Mouse (Mus musculus): Measurements from ENCODE around the gene Eipr1. TPM values are rescaled to one million over a fixed set of nuclear protein-coding genes. Genes with fewer than 3 reads are reported as not detected.

Gene Eipr1
- polyA plus RNA-seq, 1 experiment from 2014 or later = 29.0 TPM

DNA sequence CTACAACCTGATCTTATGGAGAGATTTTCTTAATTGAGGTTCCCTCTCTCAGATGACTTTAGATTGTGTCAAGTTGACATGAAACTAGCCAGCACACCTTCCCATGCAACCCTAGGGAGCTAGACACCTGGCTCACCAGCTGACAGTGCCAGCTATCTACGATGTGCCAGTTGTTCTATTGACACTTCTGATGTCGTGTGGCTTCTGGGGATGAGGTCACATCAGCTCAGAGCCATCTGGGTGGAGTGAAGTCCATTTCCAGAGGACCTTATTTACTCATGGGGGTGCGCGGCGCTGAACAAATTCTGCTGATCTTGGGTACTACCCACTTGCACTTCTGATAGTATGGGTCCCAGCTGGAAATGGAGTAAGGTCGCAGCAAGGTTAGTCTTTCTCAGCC, 146.7 kb downstream of the Eipr1 start:
- Histone ChIP-seq H3K4me3 (ENCODE audit: low read depth, low read length) (no peak overlapping the region), H3K27me3 (replicated peaks; ENCODE audit: control insufficient read depth, insufficient read depth, low read length) (no peaks in the 10 kb centered on the region), H3K4me2 (ENCODE audit: low read depth, low read length) (no peak overlapping the region), H3K36me3 (ENCODE audit: control insufficient read depth, insufficient read depth, low read length) (no peaks in the 10 kb centered on the region), H3K9me3 (ENCODE audit: control insufficient read depth, low read length) (no peaks in the 10 kb centered on the region), H3K9ac (ENCODE audit: low read depth, low read length) (no peak overlapping the region), H3K27ac (replicated peaks; ENCODE audit: low read depth, low read length) (no peak overlapping the region), H3K4me1 (ENCODE audit: control insufficient read depth, insufficient read depth, low read length) (no peaks in the 10 kb centered on the region)
- 92% methylated on average over 6 of the region's 6 CpGs for WGBS
- DNase-seq (ENCODE audit: low spot score) (no peak), ATAC-seq (ENCODE audit: low read depth) (no peak)

DNA sequence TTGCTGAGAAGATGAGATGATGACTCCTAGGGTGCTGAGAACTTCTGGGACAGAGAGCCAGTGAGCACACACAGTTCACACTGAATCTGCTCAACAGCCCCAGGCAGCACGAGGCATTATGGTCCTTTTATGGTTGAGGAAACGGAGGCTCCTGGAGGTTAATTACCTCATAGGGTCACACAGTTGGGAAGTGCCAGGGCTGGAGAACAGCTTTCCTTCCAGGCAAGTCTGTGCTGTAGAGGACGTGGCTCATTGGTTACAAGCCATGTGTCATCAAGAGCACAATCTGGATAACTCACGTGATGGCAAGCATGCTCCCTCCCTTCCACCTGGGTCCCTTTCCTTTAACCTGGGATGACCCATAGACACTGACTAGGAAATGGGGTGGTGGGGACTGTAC, 148.1 kb downstream of the Eipr1 start:
- ATAC-seq (ENCODE audit: low read depth) (no peak), DNase-seq (ENCODE audit: low spot score) (no peak)
- Histone ChIP-seq H3K4me3 (ENCODE audit: low read depth, low read length) (no peak overlapping the region), H3K36me3 (ENCODE audit: control insufficient read depth, insufficient read depth, low read length) (no peaks in the 10 kb centered on the region), H3K4me1 (ENCODE audit: control insufficient read depth, insufficient read depth, low read length) (no peaks in the 10 kb centered on the region), H3K9ac (ENCODE audit: low read depth, low read length) (no peak overlapping the region), H3K27ac (replicated peaks; ENCODE audit: low read depth, low read length) (no peak overlapping the region), H3K27me3 (replicated peaks; ENCODE audit: control insufficient read depth, insufficient read depth, low read length) (no peaks in the 10 kb centered on the region), H3K4me2 (ENCODE audit: low read depth, low read length) (no peak overlapping the region), H3K9me3 (ENCODE audit: control insufficient read depth, low read length) (no peaks in the 10 kb centered on the region)
- 52% methylated on average over 4 of the region's 4 CpGs for WGBS

- no peaks in the 10 kb centered on the region for H3K27me3 ChIP-seq (replicated peaks; ENCODE audit: control insufficient read depth, insufficient read depth, low read length)
- 80% methylated on average over 4 of the region's 4 CpGs for WGBS
- H3K9me3 ChIP-seq (ENCODE audit: control insufficient read depth, low read length) = no peaks in the 10 kb centered on the region
- H3K9ac ChIP-seq (ENCODE audit: low read depth, low read length) = no peak overlapping the region
- H3K4me3 ChIP-seq (ENCODE audit: low read depth, low read length) = no peak overlapping the region
- no peak overlapping the region for H3K4me2 ChIP-seq (ENCODE audit: low read depth, low read length)
- H3K36me3 ChIP-seq (ENCODE audit: control insufficient read depth, insufficient read depth, low read length) = no peaks in the 10 kb centered on the region
- DNase-seq (ENCODE audit: low spot score) = no peak
- no peaks in the 10 kb centered on the region for H3K4me1 ChIP-seq (ENCODE audit: control insufficient read depth, insufficient read depth, low read length)
- no peak for ATAC-seq (ENCODE audit: low read depth)
- no peak overlapping the region for H3K27ac ChIP-seq (replicated peaks; ENCODE audit: low read depth, low read length)
Observed at GRCm38 (mm10) chr12:28900341-28900740, 148.7 kb downstream of the Eipr1 start.

- H3K27me3 ChIP-seq (replicated peaks; ENCODE audit: control insufficient read depth, insufficient read depth, low read length) = no peaks in the 10 kb centered on the region
- H3K27ac ChIP-seq (replicated peaks; ENCODE audit: low read depth, low read length) = no peak overlapping the region
- H3K9ac ChIP-seq (ENCODE audit: low read depth, low read length) = no peak overlapping the region
- peaks cover 5% of the 10 kb centered on the region for H3K4me1 ChIP-seq (ENCODE audit: control insufficient read depth, insufficient read depth, low read length)
- H3K4me3 ChIP-seq (ENCODE audit: low read depth, low read length) = no peak overlapping the region
- WGBS = 83% methylated on average over 3 of the region's 3 CpGs
- no peaks in the 10 kb centered on the region for H3K9me3 ChIP-seq (ENCODE audit: control insufficient read depth, low read length)
- no peak for ATAC-seq (ENCODE audit: low read depth)
- no peak overlapping the region for H3K4me2 ChIP-seq (ENCODE audit: low read depth, low read length)
- no peak for DNase-seq (ENCODE audit: low spot score)
- no peaks in the 10 kb centered on the region for H3K36me3 ChIP-seq (ENCODE audit: control insufficient read depth, insufficient read depth, low read length)
Observed at GRCm38 (mm10) chr12:28902132-28902531, 150.5 kb downstream of the Eipr1 start.

DNA sequence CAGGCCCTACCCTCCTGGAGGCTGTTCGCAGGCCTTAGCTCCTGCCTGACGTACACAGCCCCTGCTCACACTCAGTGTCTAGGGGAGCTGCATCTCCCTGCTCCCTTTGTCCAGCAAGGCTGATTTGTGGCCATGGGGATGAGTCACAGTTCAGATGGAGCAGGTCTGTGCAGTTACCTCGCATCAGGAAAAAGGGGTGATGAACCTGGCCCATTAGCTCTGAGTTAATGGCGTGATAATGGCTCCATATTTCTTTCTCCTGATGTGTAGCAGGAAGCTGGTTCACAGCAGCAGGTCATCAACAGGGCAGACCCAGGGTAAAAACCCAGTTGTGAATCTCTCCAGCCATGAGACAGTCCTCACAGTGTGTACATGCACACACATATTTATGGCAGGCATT, 151.5 kb downstream of the Eipr1 start:
- Histone ChIP-seq H3K9me3 (ENCODE audit: control insufficient read depth, low read length) (no peaks in the 10 kb centered on the region), H3K27ac (replicated peaks; ENCODE audit: low read depth, low read length) (no peak overlapping the region), H3K4me1 (ENCODE audit: control insufficient read depth, insufficient read depth, low read length) (peaks cover 14% of the 10 kb centered on the region), H3K9ac (ENCODE audit: low read depth, low read length) (no peak overlapping the region), H3K27me3 (replicated peaks; ENCODE audit: control insufficient read depth, insufficient read depth, low read length) (no peaks in the 10 kb centered on the region), H3K4me3 (ENCODE audit: low read depth, low read length) (no peak overlapping the region), H3K4me2 (ENCODE audit: low read depth, low read length) (no peak overlapping the region), H3K36me3 (ENCODE audit: control insufficient read depth, insufficient read depth, low read length) (no peaks in the 10 kb centered on the region)
- no peak for ATAC-seq (ENCODE audit: low read depth)
- 72% methylated on average over 4 of the region's 4 CpGs for WGBS
- DNase-seq (ENCODE audit: low spot score) = no peak

- no peak overlapping the region for H3K4me3 ChIP-seq (ENCODE audit: low read depth, low read length)
- peaks cover 14% of the 10 kb centered on the region for H3K4me1 ChIP-seq (ENCODE audit: control insufficient read depth, insufficient read depth, low read length)
- no peak overlapping the region for H3K27ac ChIP-seq (replicated peaks; ENCODE audit: low read depth, low read length)
- H3K9me3 ChIP-seq (ENCODE audit: control insufficient read depth, low read length) = no peaks in the 10 kb centered on the region
- no peaks in the 10 kb centered on the region for H3K27me3 ChIP-seq (replicated peaks; ENCODE audit: control insufficient read depth, insufficient read depth, low read length)
- DNase-seq (ENCODE audit: low spot score) (no peak), ATAC-seq (ENCODE audit: low read depth) (no peak)
- H3K36me3 ChIP-seq (ENCODE audit: control insufficient read depth, insufficient read depth, low read length) = no peaks in the 10 kb centered on the region
- H3K4me2 ChIP-seq (ENCODE audit: low read depth, low read length) = no peak overlapping the region
- 89% methylated on average over 6 of the region's 6 CpGs for WGBS
- no peak overlapping the region for H3K9ac ChIP-seq (ENCODE audit: low read depth, low read length)
Observed at GRCm38 (mm10) chr12:28905486-28905885, 153.9 kb downstream of the Eipr1 start.

DNA sequence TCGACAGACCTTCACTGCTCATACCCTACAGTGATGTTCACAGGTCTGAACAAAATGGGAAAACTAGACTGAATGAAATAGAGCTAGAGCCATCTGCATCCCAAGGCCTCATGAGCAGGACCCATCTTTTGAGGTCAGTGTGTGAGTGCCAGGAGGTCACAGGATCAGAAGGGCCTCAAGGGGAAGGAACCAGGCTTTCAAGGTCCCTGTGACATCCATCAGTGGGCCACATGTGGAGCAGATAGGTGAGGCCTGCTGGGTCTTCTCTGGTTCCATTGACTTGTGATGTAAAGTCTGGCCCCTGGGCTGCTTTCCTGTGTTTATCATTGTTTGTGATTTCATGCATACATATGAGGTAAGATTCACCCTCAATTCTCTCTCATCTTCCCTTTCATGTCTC, 154.4 kb downstream of the Eipr1 start:
- H3K9me3 ChIP-seq (ENCODE audit: control insufficient read depth, low read length) = no peaks in the 10 kb centered on the region
- no peak overlapping the region for H3K9ac ChIP-seq (ENCODE audit: low read depth, low read length)
- H3K4me2 ChIP-seq (ENCODE audit: low read depth, low read length) = no peak overlapping the region
- ATAC-seq (ENCODE audit: low read depth) = no peak
- H3K27me3 ChIP-seq (replicated peaks; ENCODE audit: control insufficient read depth, insufficient read depth, low read length) = no peaks in the 10 kb centered on the region
- peaks cover 14% of the 10 kb centered on the region for H3K4me1 ChIP-seq (ENCODE audit: control insufficient read depth, insufficient read depth, low read length)
- no peaks in the 10 kb centered on the region for H3K36me3 ChIP-seq (ENCODE audit: control insufficient read depth, insufficient read depth, low read length)
- H3K27ac ChIP-seq (replicated peaks; ENCODE audit: low read depth, low read length) = no peak overlapping the region
- no peak overlapping the region for H3K4me3 ChIP-seq (ENCODE audit: low read depth, low read length)
- DNase-seq (ENCODE audit: low spot score) = no peak
- 89% methylated on average over 1 of the region's 1 CpGs for whole genome bisulfite sequencing

DNA sequence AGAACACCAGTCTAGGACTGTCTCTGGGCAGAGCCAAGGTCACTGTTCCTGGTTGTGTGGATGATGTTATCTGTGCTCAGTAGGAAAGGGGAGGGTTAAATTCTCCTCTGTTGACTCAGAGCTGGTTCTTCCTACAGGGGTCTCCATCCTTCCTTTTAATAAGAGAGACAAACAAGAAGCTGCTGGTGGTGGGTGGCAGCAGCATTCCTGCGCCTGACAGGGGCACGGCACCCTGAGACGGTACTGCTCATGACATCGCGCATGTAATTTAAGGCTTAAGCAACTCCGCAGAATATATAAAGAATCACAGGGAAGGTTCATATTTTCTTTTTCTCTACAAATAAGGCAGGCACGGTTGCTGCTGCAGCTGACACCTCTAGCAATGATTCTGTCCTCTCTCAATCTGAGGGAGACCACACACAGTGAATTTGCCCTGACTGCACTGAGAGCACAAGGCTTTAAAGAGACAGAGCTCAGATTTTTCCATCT, 155.2 kb downstream of the Eipr1 start:
- Histone ChIP-seq H3K27ac (replicated peaks; ENCODE audit: low read depth, low read length) (peak overlapping the region; percentile 29; the same call in 1 of the 2 replicates), H3K4me3 (ENCODE audit: low read depth, low read length) (no peak overlapping the region), H3K4me1 (ENCODE audit: control insufficient read depth, insufficient read depth, low read length) (peaks cover 14% of the 10 kb centered on the region), H3K9ac (ENCODE audit: low read depth, low read length) (no peak overlapping the region), H3K9me3 (ENCODE audit: control insufficient read depth, low read length) (no peaks in the 10 kb centered on the region), H3K4me2 (ENCODE audit: low read depth, low read length) (no peak overlapping the region), H3K36me3 (ENCODE audit: control insufficient read depth, insufficient read depth, low read length) (no peaks in the 10 kb centered on the region), H3K27me3 (replicated peaks; ENCODE audit: control insufficient read depth, insufficient read depth, low read length) (no peaks in the 10 kb centered on the region)
- 7% methylated on average over 7 of the region's 7 CpGs for WGBS
- ATAC-seq (ENCODE audit: low read depth) = peak; percentile 27; the same call in 1 of the 2 replicates
- peak; percentile 51 for DNase-seq (ENCODE audit: low spot score)

DNA sequence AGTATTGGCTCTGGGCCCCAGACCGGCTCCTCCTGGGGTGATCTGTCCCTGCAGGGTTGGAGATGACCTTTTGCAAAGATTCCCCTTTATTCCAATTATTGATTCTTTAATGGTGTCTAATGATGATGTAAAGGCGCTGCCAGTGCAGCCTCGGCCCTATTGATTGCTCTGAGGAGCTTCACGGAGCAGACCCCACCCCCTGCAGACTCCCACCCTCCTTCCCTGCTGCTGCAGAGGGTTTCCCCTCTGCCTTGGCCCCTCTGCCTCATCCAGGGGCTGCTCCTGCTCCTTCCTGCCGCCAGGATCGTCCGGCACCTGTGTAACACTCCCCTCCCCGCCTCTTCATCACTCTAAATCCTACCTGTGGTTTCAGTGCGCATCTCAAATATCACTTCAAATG, 156.2 kb downstream of the Eipr1 start:
- Histone ChIP-seq H3K27me3 (replicated peaks; ENCODE audit: control insufficient read depth, insufficient read depth, low read length) (no peaks in the 10 kb centered on the region), H3K4me3 (ENCODE audit: low read depth, low read length) (no peak overlapping the region), H3K9ac (ENCODE audit: low read depth, low read length) (no peak overlapping the region), H3K27ac (replicated peaks; ENCODE audit: low read depth, low read length) (no peak overlapping the region), H3K4me2 (ENCODE audit: low read depth, low read length) (no peak overlapping the region), H3K36me3 (ENCODE audit: control insufficient read depth, insufficient read depth, low read length) (no peaks in the 10 kb centered on the region), H3K4me1 (ENCODE audit: control insufficient read depth, insufficient read depth, low read length) (peaks cover 14% of the 10 kb centered on the region), H3K9me3 (ENCODE audit: control insufficient read depth, low read length) (no peaks in the 10 kb centered on the region)
- 24% methylated on average over 9 of the region's 9 CpGs for WGBS
- ATAC-seq (ENCODE audit: low read depth) (no peak), DNase-seq (ENCODE audit: low spot score) (no peak)

All from embryonic facial prominence, embryonic 14.5 days (tissue).